Mouse (Mus musculus) Muller cell, postnatal 12 days (primary cell): ENCODE measurements around the gene Tm7sf3.

Experiments
- DNase-seq: peaks from one replicate; pipeline ENCODE4 v3.0.0-alpha.2; 2015; ENCODE audit errors: inconsistent ontology term

Tm7sf3 gene

GRCm38 (mm10) chr6:146642276-146643183 lies at the start of gene Tm7sf3, which contains the start of gene Med21:
Gene Tm7sf3 (minus strand): TSS chr6:146642824.
Gene Med21 (plus strand): TSS chr6:146642547.
- peak; percentile 98 for DNase-seq

GRCm38 (mm10) chr6:146688861-146689260 lies 46.2 kb upstream of the Tm7sf3 start:
- no peak for DNase-seq

GRCm38 (mm10) chr6:146688010-146688409 lies 45.4 kb upstream of the Tm7sf3 start:
- DNase-seq = no peak

- DNase-seq = no peak
Measured at GRCm38 (mm10) chr6:146686463-146687196, 44.0 kb upstream of the Tm7sf3 start.

- peak; percentile 15 for DNase-seq
Measured at GRCm38 (mm10) chr6:146685781-146686308, 43.2 kb upstream of the Tm7sf3 start.

- no peak for DNase-seq
Measured at GRCm38 (mm10) chr6:146683881-146684280, 41.3 kb upstream of the Tm7sf3 start.

- no peak for DNase-seq
Measured at GRCm38 (mm10) chr6:146678136-146679070, 35.8 kb upstream of the Tm7sf3 start.

- no peak for DNase-seq
Measured at GRCm38 (mm10) chr6:146676904-146677303, 34.3 kb upstream of the Tm7sf3 start.

GRCm38 (mm10) chr6:146674881-146675536 lies 32.4 kb upstream of the Tm7sf3 start:
- peak; percentile 42 for DNase-seq

- DNase-seq = no peak
Measured at GRCm38 (mm10) chr6:146674420-146674819, 31.8 kb upstream of the Tm7sf3 start.

- no peak for DNase-seq
Measured at GRCm38 (mm10) chr6:146673696-146674095, 31.1 kb upstream of the Tm7sf3 start.

- no peak for DNase-seq
Measured at GRCm38 (mm10) chr6:146672106-146672505, 29.5 kb upstream of the Tm7sf3 start.

- no peak for DNase-seq
Measured at GRCm38 (mm10) chr6:146670956-146671855, 28.6 kb upstream of the Tm7sf3 start.

- no peak for DNase-seq
Measured at GRCm38 (mm10) chr6:146668606-146669005, 26.0 kb upstream of the Tm7sf3 start.

- DNase-seq = no peak
Measured at GRCm38 (mm10) chr6:146666811-146667210, 24.2 kb upstream of the Tm7sf3 start.

- DNase-seq = no peak
Measured at GRCm38 (mm10) chr6:146665408-146665807, 22.8 kb upstream of the Tm7sf3 start.

GRCm38 (mm10) chr6:146664917-146665316 lies 22.3 kb upstream of the Tm7sf3 start:
- DNase-seq = no peak

GRCm38 (mm10) chr6:146664116-146664515 lies 21.5 kb upstream of the Tm7sf3 start:
- DNase-seq = peak; percentile 9

GRCm38 (mm10) chr6:146662679-146663078 lies 20.1 kb upstream of the Tm7sf3 start:
- DNase-seq = peak; percentile 5

- DNase-seq = no peak
Measured at GRCm38 (mm10) chr6:146661655-146662054, 19.0 kb upstream of the Tm7sf3 start.
